Mouse (Mus musculus) E14TG2a.4 (cell line): Measurements from ENCODE around the gene Olfr646.

Experiments
- CTCF ChIP-seq: conservative IDR thresholded peaks from 2 replicates; pipeline ENCODE4 v1.5.1; 2014; ENCODE audit warnings: low read length
- POU5F1 ChIP-seq: IDR thresholded peaks from 2 replicates; pipeline ENCODE4 v1.6.1; 2014; ENCODE audit warnings: low read length, borderline replicate concordance

GRCm38 (mm10) chr7:104137305-104137704, 32.6 kb downstream of the Olfr646 start, which contains the start of gene Olfr643:
- TF ChIP-seq CTCF (no peak), POU5F1 (no peak)
